Mouse (Mus musculus) lung, postnatal 0 days (tissue): ENCODE measurements around the gene Map3k7. TPM values are rescaled to one million over a fixed set of nuclear protein-coding genes. Genes with fewer than 3 reads are reported as not detected.

Experiments
- ATAC-seq: fragments of 200-750 bp; cut with Nextera tagmentation; 2 replicates; pipeline ENCODE4 v1.8.0; 2017; ENCODE audit warnings: moderate library complexity
- DNase-seq: peaks from one replicate; pipeline ENCODE4 v3.0.0-alpha.2; 2016; ENCODE audit warnings: low spot score
- H3K27ac ChIP-seq: fragments of 300-500 bp; sonication (generic); 2 replicates; pipeline ENCODE4 v1.5.1; 2014; ENCODE audit warnings: antibody characterized with exemption, mild to moderate bottlenecking, low read length, mixed read lengths
- H3K27me3 ChIP-seq: fragments of 300-500 bp; sonication (generic); replicated peaks from 2 replicates; pipeline ENCODE4 v1.6.1; 2014; ENCODE audit warnings: low read length, mixed read lengths; ENCODE audit not compliant: insufficient read depth
- H3K36me3 ChIP-seq: fragments of 300-500 bp; sonication (generic); 2 replicates; pipeline ENCODE4 v1.6.1; 2014; ENCODE audit warnings: low read length, mixed read lengths; ENCODE audit not compliant: insufficient read depth
- H3K4me1 ChIP-seq: fragments of 300-500 bp; sonication (generic); 2 replicates; pipeline ENCODE4 v1.6.1; 2014; ENCODE audit warnings: antibody characterized with exemption, low read depth, low read length, mixed read lengths; ENCODE audit not compliant: insufficient read depth
- H3K4me2 ChIP-seq: fragments of 300-500 bp; sonication (generic); replicated peaks from 2 replicates; pipeline ENCODE4 v1.6.1; 2014; ENCODE audit warnings: low read depth, mild to moderate bottlenecking, low read length, moderate library complexity, mixed read lengths
- H3K4me3 ChIP-seq: fragments of 300-500 bp; sonication (generic); 2 replicates; pipeline ENCODE4 v1.5.1; 2014; ENCODE audit warnings: low read depth, low read length
- H3K9ac ChIP-seq: fragments of 300-500 bp; sonication (generic); replicated peaks from 2 replicates; pipeline ENCODE4 v1.6.1; 2014; ENCODE audit warnings: low read depth, mild to moderate bottlenecking
- H3K9me3 ChIP-seq: fragments of 300-500 bp; sonication (generic); 2 replicates; pipeline ENCODE4 v1.6.1; 2016; ENCODE audit warnings: low read length, mixed read lengths
- CTCF ChIP-seq: IDR thresholded peaks from 2 replicates; pipeline ENCODE4 v1.5.1; 2016; ENCODE audit warnings: antibody characterized with exemption, mild to moderate bottlenecking
- EP300 ChIP-seq: IDR thresholded peaks from 2 replicates; pipeline ENCODE4 v1.6.1; 2016; ENCODE audit warnings: antibody characterized with exemption, mild to moderate bottlenecking, control low read depth
- WGBS: fragments of 180-500 bp; shearing (Covaris S2); extraction: QIAGEN DNeasy Blood & Tissue Kit; methylation state at CpG from one replicate; pipeline ENCODE4 v1.1.7; 2014; 5-methylcytosine and 5-hydroxymethylcytosine counted together
- polyA plus RNA-seq: library from polyadenylated mRNA; unstranded; fragments of >200 nt; fragmentation: Nextera tagmentation; extraction: Ambion mirVana; gene quantifications from 2 replicates; pipeline ENCODE4 v1.2.1, GENCODE M21; 2015

Gene Map3k7
- polyA plus RNA-seq, 1 experiment from 2014 or later, result 14.5 TPM

GRCm38 (mm10) chr4:32053171-32053570, 89.3 kb downstream of the Map3k7 start:
- H3K9me3 ChIP-seq, result no peaks in the 10 kb centered on the region
- H3K27ac ChIP-seq, result no peak overlapping the region
- no peaks in the 10 kb centered on the region for H3K36me3 ChIP-seq
- H3K4me2 ChIP-seq, result no peak overlapping the region
- no peak for TF ChIP-seq EP300
- TF ChIP-seq CTCF, result no peak
- H3K4me1 ChIP-seq, result no peaks in the 10 kb centered on the region
- H3K27me3 ChIP-seq, result no peaks in the 10 kb centered on the region
- DNase-seq, result no peak
- 88% methylated on average over 14 of the region's 14 CpGs for WGBS
- H3K4me3 ChIP-seq, result no peak overlapping the region
- no peak overlapping the region for H3K9ac ChIP-seq
- no peak for ATAC-seq

- peak; percentile 89 for ATAC-seq
- no peaks in the 10 kb centered on the region for H3K27me3 ChIP-seq
These were observed 91.5 kb downstream of the Map3k7 start for GRCm38 (mm10) chr4:32055151-32056052.

GRCm38 (mm10) chr4:32056441-32056840, 92.5 kb downstream of the Map3k7 start:
- DNase-seq, result no peak
- ATAC-seq, result no peak
- no peak overlapping the region for H3K4me3 ChIP-seq
- H3K4me2 ChIP-seq, result no peak overlapping the region
- no peaks in the 10 kb centered on the region for H3K27me3 ChIP-seq
- no peak overlapping the region for H3K27ac ChIP-seq
- WGBS, result 73% methylated on average over 7 of the region's 7 CpGs
- H3K9ac ChIP-seq, result no peak overlapping the region
- no peaks in the 10 kb centered on the region for H3K9me3 ChIP-seq
- H3K36me3 ChIP-seq, result no peaks in the 10 kb centered on the region
- no peaks in the 10 kb centered on the region for H3K4me1 ChIP-seq
- TF ChIP-seq EP300 (no peak), CTCF (no peak)

More at GRCm38 (mm10) chr4:32055151-32056052, 91.5 kb downstream of the Map3k7 start:
- 14% methylated on average over 21 of the region's 21 CpGs for WGBS
- no peak overlapping the region for H3K27ac ChIP-seq
- no peaks in the 10 kb centered on the region for H3K9me3 ChIP-seq
- H3K4me3 ChIP-seq, result peak overlapping the region; percentile 42
- H3K9ac ChIP-seq, result peak overlapping the region; percentile 46; the same call in 1 of the 2 replicates
- no peaks in the 10 kb centered on the region for H3K36me3 ChIP-seq
- peak; percentile 79 for DNase-seq
- peak overlapping the region; percentile 71 for H3K4me2 ChIP-seq
- H3K4me1 ChIP-seq, result no peaks in the 10 kb centered on the region
- TF ChIP-seq EP300 (no peak), CTCF (peak; percentile 93)

GRCm38 (mm10) chr4:32057102-32057501, 93.2 kb downstream of the Map3k7 start:
- WGBS, result 43% methylated on average over 5 of the region's 5 CpGs
- H3K9ac ChIP-seq, result no peak overlapping the region
- no peak overlapping the region for H3K4me3 ChIP-seq
- no peak overlapping the region for H3K4me2 ChIP-seq
- H3K27ac ChIP-seq, result no peak overlapping the region
- H3K9me3 ChIP-seq, result no peaks in the 10 kb centered on the region
- H3K36me3 ChIP-seq, result no peaks in the 10 kb centered on the region
- no peaks in the 10 kb centered on the region for H3K4me1 ChIP-seq
- DNase-seq, result peak; percentile 76
- ATAC-seq, result peak; percentile 49; the same call in 1 of the 2 replicates
- H3K27me3 ChIP-seq, result no peaks in the 10 kb centered on the region
- peak; percentile 85 for TF ChIP-seq CTCF
- TF ChIP-seq EP300, result no peak

GRCm38 (mm10) chr4:32060686-32061085, 96.8 kb downstream of the Map3k7 start:
- Histone ChIP-seq H3K4me2 (no peak overlapping the region), H3K27ac (no peak overlapping the region), H3K9me3 (no peaks in the 10 kb centered on the region), H3K4me3 (no peak overlapping the region), H3K9ac (no peak overlapping the region), H3K36me3 (no peaks in the 10 kb centered on the region), H3K4me1 (no peaks in the 10 kb centered on the region; the same call in 1 of the 2 replicates), H3K27me3 (no peaks in the 10 kb centered on the region)
- no peak for ATAC-seq
- 95% methylated on average over 4 of the region's 4 CpGs for WGBS
- TF ChIP-seq CTCF (no peak), EP300 (no peak)
- no peak for DNase-seq

- DNase-seq (peak; percentile 14), ATAC-seq (no peak)
- TF ChIP-seq EP300, result no peak
- TF ChIP-seq CTCF, result no peak
- Histone ChIP-seq H3K36me3 (no peaks in the 10 kb centered on the region), H3K4me3 (no peak overlapping the region), H3K27me3 (no peaks in the 10 kb centered on the region), H3K27ac (no peak overlapping the region), H3K9ac (no peak overlapping the region), H3K4me1 (no peaks in the 10 kb centered on the region; the same call in 1 of the 2 replicates), H3K4me2 (no peak overlapping the region), H3K9me3 (no peaks in the 10 kb centered on the region)
- WGBS, result 73% methylated on average over 4 of the region's 4 CpGs
These were observed 98.6 kb downstream of the Map3k7 start for GRCm38 (mm10) chr4:32062381-32063059.
